Mouse (Mus musculus) leukemia stem cell, adult 10-12 weeks (primary cell): ENCODE data around the gene AF366264. TPM values are rescaled to one million over a fixed set of nuclear protein-coding genes. Genes with fewer than 3 reads are reported as not detected.

ENCODE experiments used
- polyA plus RNA-seq: library from polyadenylated mRNA; stranded (reverse); fragments of >175 nt; gene quantifications from 2 replicates; pipeline ENCODE4 v1.2.3, GENCODE M21; 2012; ENCODE audit warnings: low replicate concordance

The AF366264 gene
- not detected in 2 replicates for polyA plus RNA-seq

DNA sequence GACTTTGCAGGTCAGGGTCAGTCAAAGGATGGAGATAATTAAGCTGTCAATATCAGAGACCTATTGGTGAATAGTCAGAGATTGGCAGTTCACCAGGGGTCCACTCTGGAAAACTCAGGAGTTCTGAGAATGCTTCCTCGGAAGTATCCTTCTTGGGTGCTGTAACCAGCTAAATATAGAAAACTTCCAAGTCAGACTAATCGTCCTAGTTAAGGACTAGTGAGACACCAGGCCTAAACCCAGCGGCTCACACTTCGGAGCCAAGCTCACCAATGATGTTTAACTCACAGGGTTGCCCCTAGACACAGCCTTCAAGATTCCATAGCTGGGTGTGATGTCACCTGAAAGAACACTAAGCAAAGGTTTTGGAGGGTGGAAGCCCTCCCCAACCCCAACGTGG lies at the start of gene AF366264:
TSS of gene AF366264 (minus strand) at position 101 of the 400 bp plus-strand sequence.

DNA sequence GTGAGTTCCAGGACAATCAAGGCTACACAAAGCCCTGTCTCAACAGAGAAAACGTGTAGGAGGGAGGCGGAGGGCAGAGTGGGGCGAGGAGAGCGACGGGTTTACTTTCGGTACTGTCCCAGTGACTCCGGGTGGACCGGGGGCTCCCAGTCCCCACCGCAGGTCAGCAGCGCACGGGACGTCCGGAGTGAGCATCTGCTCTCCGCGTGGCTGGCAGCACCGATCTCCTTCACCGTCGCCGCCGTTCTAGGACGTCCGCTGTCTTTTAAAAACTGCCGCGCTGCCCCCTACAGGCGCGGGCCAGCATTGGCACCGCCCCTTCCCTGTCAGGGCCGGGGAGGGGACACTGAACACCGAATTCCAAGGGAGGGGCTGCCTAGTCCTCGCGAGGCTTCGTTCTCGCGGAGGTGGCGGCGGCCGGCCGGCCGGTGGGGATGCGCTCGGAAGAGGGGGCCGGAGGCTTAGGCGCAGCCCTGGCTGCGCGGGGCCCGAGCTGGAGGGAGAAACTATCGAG lies 52.9 kb downstream of the AF366264 start, which contains the start of gene Upf3a:
TSS of gene Upf3a (plus strand) at position 366 of the 514 bp plus-strand sequence.

Other genes with a start within 250 kb of the AF366264 start
- 17.3 and 20.8 TPM in 2 replicates for gene Rasa3, start 160.8 kb downstream of the AF366264 start, polyA plus RNA-seq
- gene Cfap97d2, start 132.5 kb downstream of the AF366264 start, polyA plus RNA-seq = not detected in 2 replicates
- gene Cdc16, start 80.7 kb downstream of the AF366264 start, polyA plus RNA-seq = 14.0 and 18.1 TPM in 2 replicates
- 13.8 and 16.1 TPM in 2 replicates for gene Upf3a, start 52.8 kb downstream of the AF366264 start, polyA plus RNA-seq
- gene Champ1, start 31.3 kb upstream of the AF366264 start, polyA plus RNA-seq = 7.4 and 22.4 TPM in 2 replicates
- gene Coprs, start 51.9 kb upstream of the AF366264 start, polyA plus RNA-seq = 1.9 and 4.7 TPM in 2 replicates